Mouse (Mus musculus): Measurements from ENCODE around the gene Slc27a1. TPM values are rescaled to one million over a fixed set of nuclear protein-coding genes. Genes with fewer than 3 reads are reported as not detected.

The Slc27a1 gene
- polyA plus RNA-seq, 1 experiment: 146 TPM

- Histone ChIP-seq H3K4me1 (ENCODE audit: control insufficient read depth, insufficient read depth, low read length) (peaks cover 17% of the 10 kb centered on the region; the same call in 1 of the 2 replicates), H3K27ac (ENCODE audit: insufficient read depth, low read depth, low read length) (no peak overlapping the region), H3K4me3 (ENCODE audit: insufficient read depth, low read depth, low read length) (no peak overlapping the region), H3K27me3 (replicated peaks; ENCODE audit: control insufficient read depth, insufficient read depth, low read length) (no peaks in the 10 kb centered on the region), H3K36me3 (ENCODE audit: control insufficient read depth, insufficient read depth, low read length) (no peaks in the 10 kb centered on the region)
- TF ChIP-seq POLR2A (IDR thresholded peaks at IDR 0.05; ENCODE audit: low read depth, low read length) (no peak), CTCF (conservative IDR thresholded peaks at IDR 0.05; ENCODE audit: insufficient read depth, insufficient read length, low read depth, low read length) (no peak; the same call in 1 of the 2 replicates)
- 66% methylated on average over 2 of the region's 2 CpGs for WGBS
- DNase-seq: no peak
These were observed 3.4 kb downstream of the Slc27a1 start for GRCm38 (mm10) chr8:71572077-71572476.

- Histone ChIP-seq H3K27ac (ENCODE audit: insufficient read depth, low read depth, low read length) (no peak overlapping the region; the same call in 1 of the 2 replicates), H3K4me3 (ENCODE audit: insufficient read depth, low read depth, low read length) (no peak overlapping the region), H3K27me3 (replicated peaks; ENCODE audit: control insufficient read depth, insufficient read depth, low read length) (no peaks in the 10 kb centered on the region), H3K36me3 (ENCODE audit: control insufficient read depth, insufficient read depth, low read length) (no peaks in the 10 kb centered on the region), H3K4me1 (ENCODE audit: control insufficient read depth, insufficient read depth, low read length) (peaks cover 8% of the 10 kb centered on the region; the same call in 1 of the 2 replicates)
- TF ChIP-seq POLR2A (IDR thresholded peaks at IDR 0.05; ENCODE audit: low read depth, low read length) (no peak), CTCF (conservative IDR thresholded peaks at IDR 0.05; ENCODE audit: insufficient read depth, insufficient read length, low read depth, low read length) (no peak)
- WGBS: 56% methylated on average over 9 of the region's 9 CpGs
- DNase-seq: peak; percentile 83
These were observed 4.4 kb downstream of the Slc27a1 start for GRCm38 (mm10) chr8:71572847-71573633.

- no peak overlapping the region for H3K4me3 ChIP-seq (ENCODE audit: insufficient read depth, low read depth, low read length)
- peaks cover 5% of the 10 kb centered on the region; the same call in 1 of the 2 replicates for H3K4me1 ChIP-seq (ENCODE audit: control insufficient read depth, insufficient read depth, low read length)
- no peak overlapping the region; the same call in 1 of the 2 replicates for H3K27ac ChIP-seq (ENCODE audit: insufficient read depth, low read depth, low read length)
- no peak for TF ChIP-seq CTCF (conservative IDR thresholded peaks at IDR 0.05; ENCODE audit: insufficient read depth, insufficient read length, low read depth, low read length)
- no peak for TF ChIP-seq POLR2A (IDR thresholded peaks at IDR 0.05; ENCODE audit: low read depth, low read length)
- 70% methylated on average over 7 of the region's 7 CpGs for WGBS
- H3K36me3 ChIP-seq (ENCODE audit: control insufficient read depth, insufficient read depth, low read length): no peaks in the 10 kb centered on the region
- no peak for DNase-seq
- H3K27me3 ChIP-seq (replicated peaks; ENCODE audit: control insufficient read depth, insufficient read depth, low read length): no peaks in the 10 kb centered on the region
These were observed 5.7 kb downstream of the Slc27a1 start for GRCm38 (mm10) chr8:71574426-71574825.

GRCm38 (mm10) chr8:71575020-71575419 is 6.3 kb downstream of the Slc27a1 start:
- Histone ChIP-seq H3K4me1 (ENCODE audit: control insufficient read depth, insufficient read depth, low read length) (peaks cover 5% of the 10 kb centered on the region; the same call in 1 of the 2 replicates), H3K4me3 (ENCODE audit: insufficient read depth, low read depth, low read length) (no peak overlapping the region), H3K27ac (ENCODE audit: insufficient read depth, low read depth, low read length) (no peak overlapping the region), H3K36me3 (ENCODE audit: control insufficient read depth, insufficient read depth, low read length) (no peaks in the 10 kb centered on the region), H3K27me3 (replicated peaks; ENCODE audit: control insufficient read depth, insufficient read depth, low read length) (no peaks in the 10 kb centered on the region)
- WGBS: 56% methylated on average over 1 of the region's 1 CpGs
- no peak for DNase-seq
- no peak for TF ChIP-seq POLR2A (IDR thresholded peaks at IDR 0.05; ENCODE audit: low read depth, low read length)
- no peak for TF ChIP-seq CTCF (conservative IDR thresholded peaks at IDR 0.05; ENCODE audit: insufficient read depth, insufficient read length, low read depth, low read length)

GRCm38 (mm10) chr8:71577856-71578387 is 9.2 kb downstream of the Slc27a1 start:
- no peak for TF ChIP-seq CTCF (conservative IDR thresholded peaks at IDR 0.05; ENCODE audit: insufficient read depth, insufficient read length, low read depth, low read length)
- TF ChIP-seq POLR2A (IDR thresholded peaks at IDR 0.05; ENCODE audit: low read depth, low read length): no peak
- no peaks in the 10 kb centered on the region for H3K27me3 ChIP-seq (replicated peaks; ENCODE audit: control insufficient read depth, insufficient read depth, low read length)
- WGBS: 72% methylated on average over 4 of the region's 4 CpGs
- no peaks in the 10 kb centered on the region for H3K36me3 ChIP-seq (ENCODE audit: control insufficient read depth, insufficient read depth, low read length)
- H3K27ac ChIP-seq (ENCODE audit: insufficient read depth, low read depth, low read length): no peak overlapping the region
- no peaks in the 10 kb centered on the region for H3K4me1 ChIP-seq (ENCODE audit: control insufficient read depth, insufficient read depth, low read length)
- H3K4me3 ChIP-seq (ENCODE audit: insufficient read depth, low read depth, low read length): no peak overlapping the region
- DNase-seq: no peak

- 53% methylated on average over 1 of the region's 1 CpGs for WGBS
- DNase-seq: no peak
- Histone ChIP-seq H3K27ac (ENCODE audit: insufficient read depth, low read depth, low read length) (no peak overlapping the region), H3K4me3 (ENCODE audit: insufficient read depth, low read depth, low read length) (no peak overlapping the region), H3K4me1 (ENCODE audit: control insufficient read depth, insufficient read depth, low read length) (no peaks in the 10 kb centered on the region), H3K27me3 (replicated peaks; ENCODE audit: control insufficient read depth, insufficient read depth, low read length) (no peaks in the 10 kb centered on the region), H3K36me3 (ENCODE audit: control insufficient read depth, insufficient read depth, low read length) (no peaks in the 10 kb centered on the region)
- no peak for TF ChIP-seq POLR2A (IDR thresholded peaks at IDR 0.05; ENCODE audit: low read depth, low read length)
- TF ChIP-seq CTCF (conservative IDR thresholded peaks at IDR 0.05; ENCODE audit: insufficient read depth, insufficient read length, low read depth, low read length): no peak
These were observed 10.3 kb downstream of the Slc27a1 start for GRCm38 (mm10) chr8:71579009-71579408.

GRCm38 (mm10) chr8:71579476-71579875 is 10.8 kb downstream of the Slc27a1 start:
- WGBS: 85% methylated on average over 14 of the region's 14 CpGs
- Histone ChIP-seq H3K36me3 (ENCODE audit: control insufficient read depth, insufficient read depth, low read length) (no peaks in the 10 kb centered on the region), H3K27ac (ENCODE audit: insufficient read depth, low read depth, low read length) (no peak overlapping the region), H3K4me1 (ENCODE audit: control insufficient read depth, insufficient read depth, low read length) (no peaks in the 10 kb centered on the region), H3K4me3 (ENCODE audit: insufficient read depth, low read depth, low read length) (no peak overlapping the region), H3K27me3 (replicated peaks; ENCODE audit: control insufficient read depth, insufficient read depth, low read length) (no peaks in the 10 kb centered on the region)
- DNase-seq: no peak
- TF ChIP-seq POLR2A (IDR thresholded peaks at IDR 0.05; ENCODE audit: low read depth, low read length) (no peak), CTCF (conservative IDR thresholded peaks at IDR 0.05; ENCODE audit: insufficient read depth, insufficient read length, low read depth, low read length) (no peak)
